In the genomic region with DNA sequence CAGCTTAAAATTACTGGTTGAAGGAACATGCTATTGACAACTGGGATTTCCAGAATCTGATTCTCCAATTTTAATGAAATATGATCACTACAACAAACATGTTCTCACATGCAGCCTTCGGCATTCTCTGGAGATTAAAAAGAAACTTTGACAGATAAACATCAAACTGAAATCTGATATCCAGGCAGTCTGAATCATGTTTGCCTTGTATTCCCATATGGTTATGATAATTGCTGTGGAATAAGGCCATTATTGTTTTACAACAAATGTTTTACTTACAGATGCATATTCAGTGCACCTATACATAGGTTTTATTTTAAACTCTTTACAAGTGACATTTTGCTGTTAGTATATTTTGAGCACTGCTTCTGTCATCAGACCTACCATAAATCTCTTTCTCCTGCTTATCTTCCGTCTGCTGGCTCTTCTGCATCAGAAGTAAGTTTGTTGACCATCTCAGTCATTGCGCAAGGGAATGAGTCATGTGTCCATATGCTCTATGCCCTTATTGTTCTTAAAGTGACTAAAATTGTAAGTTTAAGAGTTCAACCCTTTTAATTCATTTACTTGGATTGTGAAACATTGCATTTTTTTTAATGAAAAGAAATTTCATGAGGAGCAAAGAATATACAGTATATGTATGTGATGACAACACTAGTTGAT, we compare ENCODE assay signal across 14 mouse cellular contexts.
"Had no signal": no experiment of that assay in that cellular context is flagged by ENCODE, and none has a peak within 500 bp of the region (broad histone marks: within the 10 kb centered on the region; RNA-seq: fewer than 3 reads in every experiment).

No protein-coding gene starts in this region.

- H3K4me1 ChIP-seq: limb, embryonic 13.5 days; midbrain, embryonic 12.5 days had no signal

- H3K27me3 ChIP-seq: limb, embryonic 13.5 days; midbrain, embryonic 12.5 days had no signal

- H3K4me3 ChIP-seq: layer of hippocampus, adult 2 months; limb, embryonic 13.5 days; midbrain, embryonic 12.5 days had no signal

- H3K36me3 ChIP-seq: limb, embryonic 13.5 days; midbrain, embryonic 12.5 days had no signal

- H3K27ac ChIP-seq: kidney, postnatal 0 days; layer of hippocampus, adult 2 months; limb, embryonic 13.5 days; liver, embryonic 14.5 days; midbrain, embryonic 12.5 days had no signal

- H3K9me3 ChIP-seq: limb, embryonic 13.5 days; midbrain, embryonic 12.5 days had no signal

- ATAC-seq: midbrain, embryonic 16.5 days had no signal

- H3K4me2 ChIP-seq: limb, embryonic 13.5 days; midbrain, embryonic 12.5 days had no signal

- H3K9ac ChIP-seq: limb, embryonic 13.5 days; liver, embryonic 14.5 days; midbrain, embryonic 12.5 days had no signal

- DNase-seq: kidney, adult 9 months; kidney, postnatal 4 days; left cerebral cortex, postnatal 4 days; lung, adult 18-20 months; lung, postnatal 14 days; right cerebral cortex, adult 18-20 months; right cerebral cortex, postnatal 25 days; thymus, postnatal 36 days had no signal
